Mouse (Mus musculus): ENCODE results near the gene Olfr490. TPM values are rescaled to one million over a fixed set of nuclear protein-coding genes. Genes with fewer than 3 reads are reported as not detected.

Gene Olfr490
- not detected in 2 replicates for polyA plus RNA-seq (2016; fragmentation: Nextera tagmentation; extraction: Ambion mirVana)

DNA sequence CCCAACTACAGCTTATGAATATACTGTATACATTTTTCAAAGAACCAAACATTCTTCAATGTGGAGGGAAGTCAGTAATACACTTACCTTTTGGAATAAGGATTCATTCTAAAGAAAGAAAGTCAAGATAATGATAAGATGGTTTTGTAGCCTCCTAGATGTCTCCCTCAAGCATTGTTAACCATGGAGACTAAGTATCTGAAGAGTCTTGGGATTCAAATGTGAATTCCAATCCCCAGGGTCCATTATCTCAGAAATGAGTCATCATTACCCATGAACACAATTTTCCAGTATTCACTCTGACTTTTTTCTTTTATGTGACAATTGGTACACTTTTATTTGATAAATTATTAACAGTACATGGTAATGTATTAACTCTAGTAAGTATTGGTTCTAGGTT is at the start of gene Olfr490:
TSS of gene Olfr490 (minus strand) at position 101 of the 400 bp plus-strand sequence.
- Histone ChIP-seq H3K9ac (no peak within 1 kb of the TSS), H3K4me2 (replicated peaks) (no peak within 1 kb of the TSS), H3K27ac (no peak within 1 kb of the TSS), H3K4me1 (no peaks in the 10 kb centered on the region), H3K4me3 (no peak within 1 kb of the TSS), H3K27me3 (no peaks in the 10 kb centered on the region), H3K36me3 (no peaks in the 10 kb centered on the region), H3K9me3 (no peaks in the 10 kb centered on the region)
- no peak for ATAC-seq (ENCODE audit: insufficient number of reproducible peaks, insufficient read depth, low FRiP score, low TSS enrichment)

- Histone ChIP-seq H3K9ac (no peak within 1 kb of the TSS), H3K4me2 (replicated peaks) (no peak within 1 kb of the TSS), H3K4me3 (no peak within 1 kb of the TSS), H3K27me3 (no peaks in the 10 kb centered on the region), H3K9me3 (no peaks in the 10 kb centered on the region), H3K27ac (no peak within 1 kb of the TSS), H3K36me3 (no peaks in the 10 kb centered on the region), H3K4me1 (no peaks in the 10 kb centered on the region)
- WGBS, result 71% methylated on average over 2 of the region's 2 CpGs
- ATAC-seq (ENCODE audit: insufficient number of reproducible peaks, insufficient read depth, low FRiP score, low TSS enrichment), result no peak
These were observed 34.8 kb upstream of the Olfr490 start, which contains the start of gene Olfr492 for GRCm38 (mm10) chr7:108323574-108323973. TSS of gene Olfr492 (minus strand) at chr7:108323674.

DNA sequence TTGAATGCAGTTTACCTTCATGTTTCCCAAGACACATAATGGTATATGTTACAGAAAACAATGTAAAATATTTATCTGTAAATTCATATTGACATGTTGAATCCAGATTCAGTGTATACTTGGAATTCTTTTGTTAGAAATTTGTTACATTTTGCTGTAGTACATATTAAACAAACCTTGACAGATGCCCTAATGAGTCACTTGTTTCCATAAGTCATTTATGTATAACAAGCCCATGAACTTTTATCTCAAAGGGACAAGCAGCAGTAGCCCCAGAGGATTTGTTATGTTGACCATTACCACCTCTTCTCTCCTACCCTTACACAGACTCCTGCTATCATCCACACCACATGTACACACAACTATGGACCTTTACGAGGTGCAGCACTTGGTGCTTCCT is 24.4 kb upstream of the Olfr490 start, which contains the start of gene Olfr491:
TSS of gene Olfr491 (plus strand) at position 301 of the 400 bp plus-strand sequence.
- H3K27ac ChIP-seq, result no peak within 1 kb of the TSS
- no peaks in the 10 kb centered on the region for H3K27me3 ChIP-seq
- no peak within 1 kb of the TSS for H3K4me2 ChIP-seq (replicated peaks)
- no peak within 1 kb of the TSS for H3K4me3 ChIP-seq
- H3K9me3 ChIP-seq, result no peaks in the 10 kb centered on the region
- no peak within 1 kb of the TSS for H3K9ac ChIP-seq
- no peaks in the 10 kb centered on the region for H3K36me3 ChIP-seq
- ATAC-seq (ENCODE audit: insufficient number of reproducible peaks, insufficient read depth, low FRiP score, low TSS enrichment), result no peak
- WGBS, result 73% methylated on average over 1 of the region's 1 CpGs
- no peaks in the 10 kb centered on the region for H3K4me1 ChIP-seq

- Histone ChIP-seq H3K4me1 (no peaks in the 10 kb centered on the region), H3K27ac (no peak within 1 kb of the TSS), H3K4me3 (no peak within 1 kb of the TSS), H3K4me2 (replicated peaks) (no peak within 1 kb of the TSS), H3K9ac (no peak within 1 kb of the TSS), H3K36me3 (no peaks in the 10 kb centered on the region), H3K27me3 (no peaks in the 10 kb centered on the region), H3K9me3 (no peaks in the 10 kb centered on the region)
- no peak for ATAC-seq (ENCODE audit: insufficient number of reproducible peaks, insufficient read depth, low FRiP score, low TSS enrichment)
These were observed 30.5 kb downstream of the Olfr490 start, which contains the start of gene Olfr488 for GRCm38 (mm10) chr7:108258247-108258646. TSS of gene Olfr488 (minus strand) at chr7:108258347.

Other genes starting within 250 kb of the Olfr490 start
- not detected in 2 replicates for gene Olfr479, start 238.2 kb downstream of the Olfr490 start, polyA plus RNA-seq (2016; fragmentation: Nextera tagmentation; extraction: Ambion mirVana)
- not detected in 2 replicates for gene Olfr480, start 221.6 kb downstream of the Olfr490 start, polyA plus RNA-seq (2016; fragmentation: Nextera tagmentation; extraction: Ambion mirVana)
- gene Olfr481, start 209.1 kb downstream of the Olfr490 start, polyA plus RNA-seq (2016; fragmentation: Nextera tagmentation; extraction: Ambion mirVana), result not detected in 2 replicates
- not detected in 2 replicates for gene Olfr482, start 191.3 kb downstream of the Olfr490 start, polyA plus RNA-seq (2016; fragmentation: Nextera tagmentation; extraction: Ambion mirVana)
- not detected in 2 replicates for gene Olfr483, start 188.1 kb downstream of the Olfr490 start, polyA plus RNA-seq (2016; fragmentation: Nextera tagmentation; extraction: Ambion mirVana)
- gene Olfr484, start 161.5 kb downstream of the Olfr490 start, polyA plus RNA-seq (2016; fragmentation: Nextera tagmentation; extraction: Ambion mirVana), result not detected in 2 replicates
- not detected in 2 replicates for gene Olfr485, start 129.1 kb downstream of the Olfr490 start, polyA plus RNA-seq (2016; fragmentation: Nextera tagmentation; extraction: Ambion mirVana)
- not detected in 2 replicates for gene Olfr486, start 116.2 kb downstream of the Olfr490 start, polyA plus RNA-seq (2016; fragmentation: Nextera tagmentation; extraction: Ambion mirVana)
- not detected in 2 replicates for gene Olfr487, start 74.3 kb downstream of the Olfr490 start, polyA plus RNA-seq (2016; fragmentation: Nextera tagmentation; extraction: Ambion mirVana)
- gene Olfr488, start 30.6 kb downstream of the Olfr490 start, polyA plus RNA-seq (2016; fragmentation: Nextera tagmentation; extraction: Ambion mirVana), result not detected in 2 replicates
- gene Olfr491, start 24.5 kb upstream of the Olfr490 start, polyA plus RNA-seq (2016; fragmentation: Nextera tagmentation; extraction: Ambion mirVana), result not detected in 2 replicates
- not detected in 2 replicates for gene Olfr492, start 34.7 kb upstream of the Olfr490 start, polyA plus RNA-seq (2016; fragmentation: Nextera tagmentation; extraction: Ambion mirVana)
- gene Olfr493, start 58.0 kb upstream of the Olfr490 start, polyA plus RNA-seq (2016; fragmentation: Nextera tagmentation; extraction: Ambion mirVana), result not detected in 2 replicates
- gene Olfr494, start 76.4 kb upstream of the Olfr490 start, polyA plus RNA-seq (2016; fragmentation: Nextera tagmentation; extraction: Ambion mirVana), result not detected in 2 replicates
- gene Olfr495, start 104.2 kb upstream of the Olfr490 start, polyA plus RNA-seq (2016; fragmentation: Nextera tagmentation; extraction: Ambion mirVana), result not detected in 2 replicates
- gene Olfr497, start 131.5 kb upstream of the Olfr490 start, polyA plus RNA-seq (2016; fragmentation: Nextera tagmentation; extraction: Ambion mirVana), result not detected in 2 replicates
- gene Olfr498, start 176.4 kb upstream of the Olfr490 start, polyA plus RNA-seq (2016; fragmentation: Nextera tagmentation; extraction: Ambion mirVana), result not detected in 2 replicates
- gene Olfr502, start 236.1 kb upstream of the Olfr490 start, polyA plus RNA-seq (2016; fragmentation: Nextera tagmentation; extraction: Ambion mirVana), result not detected in 2 replicates